Mouse (Mus musculus) heart, adult 2 months (tissue): Measurements from ENCODE around the gene Lama1.

Source experiments
- CTCF ChIP-seq: fragments of 200-600 bp; IDR thresholded peaks from 2 replicates; pipeline ENCODE4 v1.8.1; 2022; ENCODE audit warnings: antibody characterized with exemption, mild to moderate bottlenecking, moderate library complexity
- EP300 ChIP-seq: fragments of 200-500 bp; IDR thresholded peaks from 2 replicates; pipeline ENCODE4 v1.6.1; 2011; ENCODE audit warnings: low read depth, low read length, control low read depth; ENCODE audit not compliant: insufficient read depth
- POLR2A ChIP-seq: fragments of 200-500 bp; IDR thresholded peaks from 2 replicates; pipeline ENCODE4 v1.6.1; 2011; ENCODE audit warnings: mild to moderate bottlenecking, low read depth, low read length, control low read depth; ENCODE audit not compliant: insufficient read depth

- TF ChIP-seq POLR2A: no peak
- no peak for TF ChIP-seq CTCF
- TF ChIP-seq EP300: no peak
These were observed 30.1 kb upstream of the Lama1 start for GRCm38 (mm10) chr17:67666981-67667380.
